Mouse (Mus musculus) kidney, embryonic 16.5 days (tissue): ENCODE data around the gene Oas1e. TPM values are rescaled to one million over a fixed set of nuclear protein-coding genes. Genes with fewer than 3 reads are reported as not detected.

Experiments used
- ATAC-seq: fragments of 200-750 bp; cut with Nextera tagmentation; 2 replicates; pipeline ENCODE4 v1.8.0; 2017; ENCODE audit warnings: moderate TSS enrichment; ENCODE audit not compliant: low FRiP score, low TSS enrichment
- H3K27ac ChIP-seq: fragments of 300-500 bp; sonication (generic); 2 replicates; pipeline ENCODE4 v1.5.1; 2014; ENCODE audit warnings: low read length
- H3K27me3 ChIP-seq: fragments of 300-500 bp; sonication (generic); 2 replicates; pipeline ENCODE4 v1.6.1; 2014; ENCODE audit warnings: low read length, control low read depth, mixed read lengths; ENCODE audit not compliant: insufficient read depth
- H3K36me3 ChIP-seq: fragments of 300-500 bp; sonication (generic); 2 replicates; pipeline ENCODE4 v1.6.1; 2014; ENCODE audit warnings: low read length, control low read depth, mixed read lengths; ENCODE audit not compliant: insufficient read depth
- H3K4me1 ChIP-seq: fragments of 300-500 bp; sonication (generic); 2 replicates; pipeline ENCODE4 v1.6.1; 2014; ENCODE audit warnings: low read length, control low read depth, mixed read lengths; ENCODE audit not compliant: insufficient read depth
- H3K4me2 ChIP-seq: fragments of 300-500 bp; sonication (generic); replicated peaks from 2 replicates; pipeline ENCODE4 v1.6.1; 2014; ENCODE audit warnings: low read depth, low read length
- H3K4me3 ChIP-seq: fragments of 300-500 bp; sonication (generic); 2 replicates; pipeline ENCODE4 v1.5.1; 2014; ENCODE audit warnings: mild to moderate bottlenecking, low read length
- H3K9ac ChIP-seq: fragments of 300-500 bp; sonication (generic); replicated peaks from 2 replicates; pipeline ENCODE4 v1.6.1; 2014; ENCODE audit warnings: low read length
- H3K9me3 ChIP-seq: fragments of 300-500 bp; sonication (generic); 2 replicates; pipeline ENCODE4 v1.6.1; 2016; ENCODE audit warnings: low read length, control low read depth
- WGBS: fragments of 180-500 bp; shearing (Covaris S2); extraction: QIAGEN DNeasy Blood & Tissue Kit; methylation state at CpG from one replicate; pipeline ENCODE4 v1.1.7; 2014; 5-methylcytosine and 5-hydroxymethylcytosine counted together
- polyA plus RNA-seq: library from polyadenylated mRNA; unstranded; fragments of >200 nt; fragmentation: Nextera tagmentation; extraction: Ambion mirVana; gene quantifications from 2 replicates; pipeline ENCODE4 v1.2.1, GENCODE M21; 2015

Gene Oas1e
- polyA plus RNA-seq, 1 experiment from 2014 or later: not detected

DNA sequence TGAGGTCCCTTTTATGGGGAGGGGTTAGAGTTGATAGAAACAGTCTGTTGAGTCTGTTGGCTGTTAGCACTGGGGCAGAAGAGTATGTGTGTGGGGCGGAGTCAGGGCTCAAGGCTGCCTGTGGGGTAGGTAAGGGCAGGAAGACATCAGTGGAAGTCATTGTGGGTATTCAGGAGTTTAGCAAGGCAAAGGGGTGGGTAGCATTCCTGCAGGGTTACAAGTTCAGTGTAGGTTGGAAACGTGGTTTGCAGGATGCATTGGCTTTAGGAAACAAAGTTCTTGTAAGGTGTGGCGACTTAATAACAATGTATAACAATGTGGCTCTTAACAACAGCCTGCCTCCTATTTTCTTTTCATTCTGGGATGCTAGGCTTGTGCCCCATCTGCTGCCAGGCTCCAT is 44.1 kb downstream of the Oas1e start:
- H3K4me3 ChIP-seq: no peak overlapping the region
- H3K9ac ChIP-seq: no peak overlapping the region
- H3K27ac ChIP-seq: no peak overlapping the region
- H3K27me3 ChIP-seq: no peaks in the 10 kb centered on the region
- no peak for ATAC-seq
- H3K36me3 ChIP-seq: no peaks in the 10 kb centered on the region
- no peaks in the 10 kb centered on the region for H3K4me1 ChIP-seq
- H3K9me3 ChIP-seq: no peaks in the 10 kb centered on the region
- 80% methylated on average over 3 of the region's 3 CpGs for WGBS
- no peak overlapping the region for H3K4me2 ChIP-seq

DNA sequence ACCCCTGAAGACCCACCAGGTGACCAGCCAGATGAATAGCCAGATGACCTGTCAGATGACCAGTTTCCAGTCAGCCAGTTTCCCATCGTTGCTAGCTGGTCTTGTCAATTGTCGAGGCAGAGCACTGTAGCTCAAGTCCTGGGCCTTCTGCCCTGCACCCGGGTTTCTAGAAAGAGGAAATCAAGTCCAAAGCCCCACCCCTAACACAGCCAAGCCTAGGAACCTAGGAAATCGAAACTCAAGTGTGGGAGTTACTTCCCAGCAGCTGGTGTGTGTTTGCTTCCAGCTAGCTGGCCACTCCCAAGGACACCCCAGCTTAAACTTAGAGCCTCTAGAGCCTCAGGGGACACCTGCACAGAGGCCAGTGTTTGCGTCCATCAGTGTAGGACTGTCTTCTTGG is 45.6 kb downstream of the Oas1e start, which contains the start of gene Oas2:
Gene Oas2, minus strand, starts transcription at position 166 of the 400 bp plus-strand sequence.
- Histone ChIP-seq H3K9ac (no peak within 1 kb of the TSS), H3K27ac (no peak within 1 kb of the TSS), H3K4me1 (no peaks in the 10 kb centered on the region), H3K27me3 (no peaks in the 10 kb centered on the region), H3K36me3 (no peaks in the 10 kb centered on the region), H3K4me2 (no peak within 1 kb of the TSS), H3K4me3 (no peak within 1 kb of the TSS), H3K9me3 (no peaks in the 10 kb centered on the region)
- no peak for ATAC-seq
- 39% methylated on average over 5 of the region's 5 CpGs for WGBS

- Histone ChIP-seq H3K4me3 (no peak overlapping the region), H3K9ac (no peak overlapping the region), H3K9me3 (no peaks in the 10 kb centered on the region), H3K27ac (no peak overlapping the region), H3K4me2 (no peak overlapping the region), H3K27me3 (no peaks in the 10 kb centered on the region), H3K36me3 (no peaks in the 10 kb centered on the region), H3K4me1 (no peaks in the 10 kb centered on the region)
- ATAC-seq: no peak
- WGBS: 5% methylated on average over 5 of the region's 5 CpGs
Observed at GRCm38 (mm10) chr5:120746451-120746850, 48.9 kb downstream of the Oas1e start.

DNA sequence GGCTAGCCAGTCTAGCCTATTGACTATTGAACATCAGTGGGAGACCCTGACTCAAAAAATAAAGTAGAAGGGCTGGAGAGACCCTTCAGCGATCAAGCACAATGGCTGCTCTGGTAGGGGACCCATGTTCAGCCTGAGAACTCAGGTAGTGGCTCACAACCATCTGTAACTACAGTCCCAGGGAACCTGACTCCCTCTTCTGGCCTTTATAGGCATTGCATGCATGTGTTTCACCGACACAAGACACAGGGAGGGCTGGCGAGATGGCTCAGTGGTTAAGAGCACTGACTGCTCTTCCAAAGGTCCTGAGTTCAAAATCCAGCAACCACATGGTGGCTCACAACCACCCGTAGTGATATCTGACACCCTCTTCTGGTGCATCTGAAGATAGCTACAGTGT is 53.2 kb downstream of the Oas1e start:
- Histone ChIP-seq H3K4me1 (no peaks in the 10 kb centered on the region), H3K9ac (no peak overlapping the region), H3K4me2 (no peak overlapping the region), H3K4me3 (no peak overlapping the region), H3K9me3 (no peaks in the 10 kb centered on the region), H3K27ac (no peak overlapping the region), H3K36me3 (no peaks in the 10 kb centered on the region), H3K27me3 (no peaks in the 10 kb centered on the region)
- no peak for ATAC-seq
- WGBS: 32% methylated on average over 4 of the region's 4 CpGs

Other genes with a start within 250 kb of the Oas1e start
- gene Tpcn1, start 206.9 kb downstream of the Oas1e start, polyA plus RNA-seq: 30.6 and 34.1 TPM in 2 replicates
- 1.5 TPM in 2 replicates for gene Iqcd, start 206.5 kb downstream of the Oas1e start, polyA plus RNA-seq
- gene Rita1, start 182.9 kb downstream of the Oas1e start, polyA plus RNA-seq: 18.0 and 18.4 TPM in 2 replicates
- 53.7 and 54.8 TPM in 2 replicates for gene Ddx54, start 182.8 kb downstream of the Oas1e start, polyA plus RNA-seq
- not detected in 2 replicates for gene Cfap73, start 161.3 kb downstream of the Oas1e start, polyA plus RNA-seq
- gene Rasal1, start 146.7 kb downstream of the Oas1e start, polyA plus RNA-seq: 0.66 and 0.70 TPM in 2 replicates
- gene Dtx1, start 83.6 kb downstream of the Oas1e start, polyA plus RNA-seq: 5.4 and 7.9 TPM in 2 replicates
- gene Oas2, start 45.7 kb downstream of the Oas1e start, polyA plus RNA-seq: 0.44 and 0.51 TPM in 2 replicates
- 0.09 and 0.11 TPM in 2 replicates for gene Oas3, start 17.9 kb downstream of the Oas1e start, polyA plus RNA-seq
- 0.32 and 0.44 TPM in 2 replicates for gene Oas1c, start 17.0 kb upstream of the Oas1e start, polyA plus RNA-seq
- gene Oas1f, start 51.8 kb upstream of the Oas1e start, polyA plus RNA-seq: 0.21 TPM in 1 of 2 replicates, not detected in the other
- gene Oas1h, start 65.9 kb upstream of the Oas1e start, polyA plus RNA-seq: not detected in 2 replicates
- 0.46 and 0.58 TPM in 2 replicates for gene Oas1g, start 92.1 kb upstream of the Oas1e start, polyA plus RNA-seq
- gene Oas1a, start 112.0 kb upstream of the Oas1e start, polyA plus RNA-seq: 1.8 and 2.3 TPM in 2 replicates
- not detected in 2 replicates for gene Oas1d, start 119.0 kb upstream of the Oas1e start, polyA plus RNA-seq
- gene Rph3a, start 214.6 kb upstream of the Oas1e start, polyA plus RNA-seq: 0.05 and 0.08 TPM in 2 replicates